8 mouse cellular contexts compared by ENCODE assay signal in genomic region chr7:35553751-35554604, GRCm38 (mm10). TPM values are rescaled to one million over a fixed set of nuclear protein-coding genes. Genes with fewer than 3 reads are reported as not detected.
DNase-seq lines count a peak whose midpoint lies in the region; ATAC-seq and TF ChIP-seq lines count a peak whose summit lies in the region.

No protein-coding gene starts in this region.

- H3K36me3 ChIP-seq in G1E (replicated peaks) (peaks cover 42% of the 10 kb centered on the region), macrophage (ENCODE audit: inconsistent target) (peaks cover 22% of the 10 kb centered on the region)
- peaks cover 23% of the 10 kb centered on the region for H3K36me3 ChIP-seq in hindbrain, embryonic 12.5 days

- DNase-seq in 416B (ENCODE audit: low read depth) (peak; percentile 80), G1E (ENCODE audit: low spot score) (no peak)
- DNase-seq in cerebellum, postnatal 36 days, result peak; percentile 33 to 34
- DNase-seq in left cerebral cortex, adult 11 months (ENCODE audit: low spot score), result peak; percentile 26
- DNase-seq in spleen, postnatal 14 days (ENCODE audit: low spot score in 2 of 2), result peak; percentile 23 to 45
- DNase-seq in urinary bladder, adult 2 months (ENCODE audit: low spot score), result no peak

- no peaks in the 10 kb centered on the region for H3K9me3 ChIP-seq in G1E (replicated peaks)
- no peaks in the 10 kb centered on the region for H3K9me3 ChIP-seq in hindbrain, embryonic 12.5 days (replicated peaks)

- no peak for TF ChIP-seq CTCF in G1E (IDR thresholded peaks at IDR 0.05; ENCODE audit: low read depth, low read length)

- H3K27me3 ChIP-seq in G1E (ENCODE audit: insufficient read depth, low read length), result no peaks in the 10 kb centered on the region
- H3K27me3 ChIP-seq in hindbrain, embryonic 12.5 days, result no peaks in the 10 kb centered on the region

- H3K4me2 ChIP-seq in hindbrain, embryonic 12.5 days (replicated peaks), result peak overlapping the region; percentile 92

- peaks cover 57% of the 10 kb centered on the region for H3K4me1 ChIP-seq in G1E (ENCODE audit: insufficient read depth, low read depth, low read length)
- H3K4me1 ChIP-seq in hindbrain, embryonic 12.5 days, result peaks cover 12% of the 10 kb centered on the region

- WGBS in hindbrain, embryonic 12.5 days, result 64% methylated on average over 10 of the region's 10 CpGs
- 85% methylated on average over 10 of the region's 10 CpGs for WGBS in macrophage (ENCODE audit: missing documents)

- H3K4me3 ChIP-seq in G1E (ENCODE audit: low read depth, low read length), result peak overlapping the region; percentile 87
- H3K4me3 ChIP-seq in hindbrain, embryonic 12.5 days, result peak overlapping the region; percentile 55
- H3K4me3 ChIP-seq in macrophage (ENCODE audit: inconsistent target), result peak overlapping the region; percentile 52

- H3K27ac ChIP-seq in hindbrain, embryonic 12.5 days, result no peak overlapping the region
- H3K27ac ChIP-seq in macrophage, result no peak overlapping the region

- no peaks in the 10 kb centered on the region for H3K79me2 ChIP-seq in macrophage (ENCODE audit: inconsistent target)

- H3K9ac ChIP-seq in hindbrain, embryonic 12.5 days, result no peak overlapping the region

- no peak for ATAC-seq in G1E (ENCODE audit: extremely low read depth, insufficient number of reproducible peaks, low FRiP score, poor library complexity, severe bottlenecking)
- no peak for ATAC-seq in hindbrain, embryonic 12.5 days (ENCODE audit: low FRiP score)

RNA-seq across cellular contexts. Expression of gene Nudt19, which starts 2.1 kb away (rescaled TPM):
- total RNA-seq in G1E (2014; fragmentation: Nextera tagmentation) (122 and 136 TPM in 2 replicates), G1E (2017) (79.1 and 85.6 TPM in 2 replicates)
- polyA plus RNA-seq in G1E (2012) (30.1 and 31.9 TPM in 2 replicates), macrophage (2018) (23.5 to 38.0 TPM (median 30.5 TPM) in 3 replicates)
- polyA plus RNA-seq in hindbrain, embryonic 12.5 days (2016; fragmentation: Nextera tagmentation; extraction: Ambion mirVana), result 41.0 and 43.9 TPM in 2 replicates
- 10 to 100 TPM in 1 of 26 experiments, 1 to 10 TPM in 22, under 1 TPM in 2, not detected in 1; 0.58 to 12.2 (median 2.8) TPM for total RNA-seq in macrophage (2018; cell fraction: chromatin; rRNA removed)
- total RNA-seq in macrophage (2018; cell fraction: cytosol; rRNA removed), result 10 to 100 TPM; 13.2 to 34.3 (median 26.8) TPM
- 10 to 100 TPM in 5 of 26 experiments, 1 to 10 TPM in 21; 2.8 to 15.9 (median 7.0) TPM for total RNA-seq in macrophage (2018; cell fraction: nucleus; rRNA removed)
- polyA plus RNA-seq in urinary bladder, adult 2 months (2012; rRNA removed), result 39.6 and 48.1 TPM in 2 replicates

RNA-seq across cellular contexts. Expression of gene Tdrd12, which starts 16.4 kb away (rescaled TPM):
- total RNA-seq in G1E (2014; fragmentation: Nextera tagmentation), result 0.23 TPM in 1 of 2 replicates, not detected in the other
- not detected in 2 replicates for total RNA-seq in G1E (2017)
- not detected in 2 replicates for polyA plus RNA-seq in G1E (2012)
- polyA plus RNA-seq in hindbrain, embryonic 12.5 days (2016; fragmentation: Nextera tagmentation; extraction: Ambion mirVana), result 0.66 TPM in 1 of 2 replicates, not detected in the other
- total RNA-seq in macrophage (2018; cell fraction: chromatin; rRNA removed), result under 1 TPM in 1 of 26 experiments, not detected in 25; 0.17 TPM
- under 1 TPM in 2 of 26 experiments, not detected in 24; 0.10 to 0.17 TPM for total RNA-seq in macrophage (2018; cell fraction: cytosol; rRNA removed)
- total RNA-seq in macrophage (2018; cell fraction: nucleus; rRNA removed), result under 1 TPM in 1 of 26 experiments, not detected in 25; 0.71 TPM
- polyA plus RNA-seq in macrophage (2018), result 0.17 TPM in 1 of 3 replicates, not detected in the others
- polyA plus RNA-seq in urinary bladder, adult 2 months (2012; rRNA removed), result 0.03 and 0.07 TPM in 2 replicates

RNA-seq across cellular contexts. Expression of gene Rgs9bp, which starts 31.4 kb away (rescaled TPM):
- total RNA-seq in G1E (2014; fragmentation: Nextera tagmentation) (6.4 and 6.9 TPM in 2 replicates), G1E (2017) (14.6 and 16.3 TPM in 2 replicates)
- polyA plus RNA-seq in G1E (2012) (0.54 and 0.59 TPM in 2 replicates), macrophage (2018) (0.01 TPM in 1 of 3 replicates, not detected in the others)
- 0.12 and 0.16 TPM in 2 replicates for polyA plus RNA-seq in hindbrain, embryonic 12.5 days (2016; fragmentation: Nextera tagmentation; extraction: Ambion mirVana)
- total RNA-seq in macrophage (2018; cell fraction: chromatin; rRNA removed), result under 1 TPM in 2 of 26 experiments, not detected in 24; 0.12 to 0.13 TPM
- total RNA-seq in macrophage (2018; cell fraction: cytosol; rRNA removed), result under 1 TPM in 5 of 26 experiments, not detected in 21; under 0.01 to 0.04 (median under 0.01) TPM
- total RNA-seq in macrophage (2018; cell fraction: nucleus; rRNA removed), result not detected
- polyA plus RNA-seq in urinary bladder, adult 2 months (2012; rRNA removed), result 0.40 and 0.52 TPM in 2 replicates

RNA-seq across cellular contexts. Expression of gene Ankrd27, which starts 32.1 kb away (rescaled TPM):
- 130 and 163 TPM in 2 replicates for total RNA-seq in G1E (2014; fragmentation: Nextera tagmentation)
- total RNA-seq in G1E (2017), result 247 and 248 TPM in 2 replicates
- polyA plus RNA-seq in G1E (2012), result 165 and 202 TPM in 2 replicates
- polyA plus RNA-seq in hindbrain, embryonic 12.5 days (2016; fragmentation: Nextera tagmentation; extraction: Ambion mirVana), result 30.3 and 32.1 TPM in 2 replicates
- 100 to 1,000 TPM in 1 of 26 experiments, 10 to 100 TPM in 25; 16.7 to 121 (median 67.0) TPM for total RNA-seq in macrophage (2018; cell fraction: chromatin; rRNA removed)
- total RNA-seq in macrophage (2018; cell fraction: cytosol; rRNA removed), result 10 to 100 TPM; 11.8 to 18.4 (median 16.3) TPM
- 10 to 100 TPM; 10.7 to 59.9 (median 34.2) TPM for total RNA-seq in macrophage (2018; cell fraction: nucleus; rRNA removed)
- polyA plus RNA-seq in macrophage (2018), result 12.4 to 15.4 TPM (median 15.2 TPM) in 3 replicates
- polyA plus RNA-seq in urinary bladder, adult 2 months (2012; rRNA removed), result 27.8 and 31.1 TPM in 2 replicates

Comparison
In these comparisons a context has a peak if more than half of its experiments do, and no peak if none do; other contexts are left out.
1. DNase-seq: peak in 416B (single experiment), cerebellum, postnatal 36 days (2 of 2), left cerebral cortex, adult 11 months (single experiment) and spleen, postnatal 14 days (2 of 2); none in G1E (single experiment) and urinary bladder, adult 2 months (single experiment).
2. Peak in every context shown above with its lines, with median percentiles within 50 percentile points of each other: H3K4me3 ChIP-seq.